Mouse (Mus musculus) hindbrain, embryonic 16.5 days (tissue): ENCODE measurements around the gene Mum1. TPM values are rescaled to one million over a fixed set of nuclear protein-coding genes. Genes with fewer than 3 reads are reported as not detected.

Experiments used
- ATAC-seq: fragments of 200-750 bp; cut with Nextera tagmentation; 2 replicates; pipeline ENCODE4 v1.8.0; 2017; ENCODE audit warnings: moderate TSS enrichment, moderate library complexity
- H3K27ac ChIP-seq: fragments of 300-500 bp; sonication (generic); 2 replicates; pipeline ENCODE4 v1.5.1; 2014; ENCODE audit warnings: low read depth, mild to moderate bottlenecking, control low read depth, low read length, moderate library complexity
- H3K27me3 ChIP-seq: fragments of 300-500 bp; sonication (generic); replicated peaks from 2 replicates; pipeline ENCODE4 v1.6.1; 2014; ENCODE audit warnings: low read length; ENCODE audit not compliant: control insufficient read depth, insufficient read depth
- H3K36me3 ChIP-seq: fragments of 300-500 bp; sonication (generic); 2 replicates; pipeline ENCODE4 v1.6.1; 2014; ENCODE audit warnings: mild to moderate bottlenecking, low read length, moderate library complexity, mixed read lengths; ENCODE audit not compliant: control insufficient read depth, insufficient read depth
- H3K4me1 ChIP-seq: fragments of 300-500 bp; sonication (generic); 2 replicates; pipeline ENCODE4 v1.6.1; 2014; ENCODE audit warnings: low read depth, low read length; ENCODE audit not compliant: control insufficient read depth, insufficient read depth
- H3K4me2 ChIP-seq: fragments of 300-500 bp; sonication (generic); 2 replicates; pipeline ENCODE4 v1.6.1; 2014; ENCODE audit warnings: mild to moderate bottlenecking, low read length, control low read depth, moderate library complexity
- H3K4me3 ChIP-seq: fragments of 300-500 bp; sonication (generic); 2 replicates; pipeline ENCODE4 v1.5.1; 2014; ENCODE audit warnings: mild to moderate bottlenecking, low read length, control low read depth, moderate library complexity
- H3K9ac ChIP-seq: fragments of 300-500 bp; sonication (generic); 2 replicates; pipeline ENCODE4 v1.6.1; 2014; ENCODE audit warnings: low read depth, mild to moderate bottlenecking, control low read depth, low read length, moderate library complexity
- H3K9me3 ChIP-seq: fragments of 300-500 bp; sonication (generic); 2 replicates; pipeline ENCODE4 v1.6.1; 2014; ENCODE audit warnings: mild to moderate bottlenecking, low read length, moderate library complexity; ENCODE audit not compliant: control insufficient read depth
- WGBS: fragments of 180-500 bp; shearing (Covaris S2); extraction: QIAGEN DNeasy Blood & Tissue Kit; methylation state at CpG from one replicate; pipeline ENCODE4 v1.1.7; 2014; 5-methylcytosine and 5-hydroxymethylcytosine counted together
- polyA plus RNA-seq: library from polyadenylated mRNA; unstranded; fragments of >200 nt; fragmentation: Nextera tagmentation; extraction: Ambion mirVana; gene quantifications from 2 replicates; pipeline ENCODE4 v1.2.1, GENCODE M21; 2015

The Mum1 gene
- polyA plus RNA-seq, result 38.0 and 38.7 TPM in 2 replicates

GRCm38 (mm10) chr10:80226416-80227165 is at the start of gene Mum1:
TSS of gene Mum1 (plus strand) at chr10:80226434.
- H3K27me3 ChIP-seq, result no peaks in the 10 kb centered on the region
- peak; percentile 96 for ATAC-seq
- H3K9me3 ChIP-seq, result no peaks in the 10 kb centered on the region
- peak within 1 kb of the TSS; percentile 91 for H3K4me3 ChIP-seq
- peak within 1 kb of the TSS; percentile 97 for H3K27ac ChIP-seq
- 0% methylated on average over 62 of the region's 75 CpGs for WGBS
- peak within 1 kb of the TSS; percentile 92 for H3K4me2 ChIP-seq
- peaks cover 23% of the 10 kb centered on the region for H3K4me1 ChIP-seq
- peaks cover 2% of the 10 kb centered on the region; the same call in 1 of the 2 replicates for H3K36me3 ChIP-seq
- peak within 1 kb of the TSS; percentile 98 for H3K9ac ChIP-seq

GRCm38 (mm10) chr10:80177441-80178279 is 48.6 kb upstream of the Mum1 start:
- Histone ChIP-seq H3K9me3 (no peaks in the 10 kb centered on the region), H3K4me2 (no peak overlapping the region), H3K4me3 (no peak overlapping the region), H3K9ac (peak overlapping the region; percentile 50; the same call in 1 of the 2 replicates), H3K36me3 (no peaks in the 10 kb centered on the region), H3K27ac (0 out of 2 replicates have a peak overlapping the region, but pooled peaks have one; percentile 16), H3K4me1 (peaks cover 26% of the 10 kb centered on the region), H3K27me3 (no peaks in the 10 kb centered on the region)
- no peak for ATAC-seq
- 44% methylated on average over 7 of the region's 7 CpGs for WGBS

GRCm38 (mm10) chr10:80179068-80180051 is 46.9 kb upstream of the Mum1 start, which contains the start of gene Efna2:
TSS of gene Efna2 (plus strand) at chr10:80179482.
- no peaks in the 10 kb centered on the region for H3K36me3 ChIP-seq
- peak within 1 kb of the TSS; percentile 92 for H3K9ac ChIP-seq
- no peaks in the 10 kb centered on the region for H3K9me3 ChIP-seq
- H3K4me2 ChIP-seq, result peak within 1 kb of the TSS; percentile 77
- peak within 1 kb of the TSS; percentile 81 for H3K4me3 ChIP-seq
- H3K27me3 ChIP-seq, result no peaks in the 10 kb centered on the region
- ATAC-seq, result peak; percentile 77
- H3K27ac ChIP-seq, result peak within 1 kb of the TSS; percentile 82
- 2% methylated on average over 75 of the region's 106 CpGs for WGBS
- H3K4me1 ChIP-seq, result peaks cover 25% of the 10 kb centered on the region

- ATAC-seq, result no peak
- Histone ChIP-seq H3K4me3 (peak overlapping the region; percentile 81), H3K4me1 (peaks cover 25% of the 10 kb centered on the region), H3K27me3 (no peaks in the 10 kb centered on the region), H3K27ac (no peak overlapping the region), H3K9me3 (no peaks in the 10 kb centered on the region), H3K9ac (peak overlapping the region; percentile 92), H3K36me3 (no peaks in the 10 kb centered on the region), H3K4me2 (peak overlapping the region; percentile 77)
- WGBS, result 40% methylated on average over 6 of the region's 6 CpGs
Measured at GRCm38 (mm10) chr10:80180288-80180687, 45.9 kb upstream of the Mum1 start.

GRCm38 (mm10) chr10:80180823-80181222 is 45.4 kb upstream of the Mum1 start:
- Histone ChIP-seq H3K4me2 (peak overlapping the region; percentile 77), H3K27me3 (no peaks in the 10 kb centered on the region), H3K4me3 (peak overlapping the region; percentile 81), H3K9ac (peak overlapping the region; percentile 92), H3K27ac (no peak overlapping the region), H3K4me1 (peaks cover 22% of the 10 kb centered on the region), H3K9me3 (no peaks in the 10 kb centered on the region), H3K36me3 (no peaks in the 10 kb centered on the region)
- no peak for ATAC-seq
- 28% methylated on average over 5 of the region's 5 CpGs for WGBS

GRCm38 (mm10) chr10:80182547-80182946 is 43.7 kb upstream of the Mum1 start:
- H3K27ac ChIP-seq, result no peak overlapping the region

GRCm38 (mm10) chr10:80186649-80187048 is 39.6 kb upstream of the Mum1 start:
- Histone ChIP-seq H3K4me1 (peaks cover 14% of the 10 kb centered on the region), H3K9ac (no peak overlapping the region), H3K9me3 (no peaks in the 10 kb centered on the region), H3K4me3 (no peak overlapping the region), H3K4me2 (no peak overlapping the region), H3K36me3 (peaks cover 7% of the 10 kb centered on the region), H3K27ac (no peak overlapping the region), H3K27me3 (0 out of 2 replicates have a peak, but pooled peaks cover 2% of the 10 kb centered on the region)
- WGBS, result 41% methylated on average over 27 of the region's 27 CpGs
- no peak for ATAC-seq

More at GRCm38 (mm10) chr10:80182547-80182946, 43.7 kb upstream of the Mum1 start:
- WGBS, result 93% methylated on average over 7 of the region's 7 CpGs
- Histone ChIP-seq H3K4me2 (no peak overlapping the region), H3K9me3 (no peaks in the 10 kb centered on the region), H3K27me3 (no peaks in the 10 kb centered on the region), H3K9ac (no peak overlapping the region), H3K4me1 (peaks cover 21% of the 10 kb centered on the region), H3K4me3 (no peak overlapping the region), H3K36me3 (no peaks in the 10 kb centered on the region)
- no peak for ATAC-seq

- ATAC-seq, result no peak
- Histone ChIP-seq H3K4me1 (peaks cover 11% of the 10 kb centered on the region), H3K36me3 (peaks cover 7% of the 10 kb centered on the region), H3K4me2 (no peak overlapping the region), H3K27ac (no peak overlapping the region), H3K27me3 (0 out of 2 replicates have a peak, but pooled peaks cover 2% of the 10 kb centered on the region), H3K9me3 (no peaks in the 10 kb centered on the region), H3K9ac (no peak overlapping the region), H3K4me3 (no peak overlapping the region)
- WGBS, result 90% methylated on average over 10 of the region's 10 CpGs
Measured at GRCm38 (mm10) chr10:80187739-80188138, 38.5 kb upstream of the Mum1 start.
